Mouse (Mus musculus) right cerebral cortex, postnatal 36 days (tissue): ENCODE results near the gene Nebl.
"Not testable (repeated sequence)": the region's sequence is repeated elsewhere in the genome, so short reads cannot be mapped to it uniquely, and the experiment has no call there.

ENCODE experiments used
- DNase-seq, 2 experiments: peaks; one replicate each; pipeline ENCODE4 v3.0.0; 2022; ENCODE audit warnings: low spot score in 2 of 2, mixed read lengths in 1 of 2

Nebl gene

DNA sequence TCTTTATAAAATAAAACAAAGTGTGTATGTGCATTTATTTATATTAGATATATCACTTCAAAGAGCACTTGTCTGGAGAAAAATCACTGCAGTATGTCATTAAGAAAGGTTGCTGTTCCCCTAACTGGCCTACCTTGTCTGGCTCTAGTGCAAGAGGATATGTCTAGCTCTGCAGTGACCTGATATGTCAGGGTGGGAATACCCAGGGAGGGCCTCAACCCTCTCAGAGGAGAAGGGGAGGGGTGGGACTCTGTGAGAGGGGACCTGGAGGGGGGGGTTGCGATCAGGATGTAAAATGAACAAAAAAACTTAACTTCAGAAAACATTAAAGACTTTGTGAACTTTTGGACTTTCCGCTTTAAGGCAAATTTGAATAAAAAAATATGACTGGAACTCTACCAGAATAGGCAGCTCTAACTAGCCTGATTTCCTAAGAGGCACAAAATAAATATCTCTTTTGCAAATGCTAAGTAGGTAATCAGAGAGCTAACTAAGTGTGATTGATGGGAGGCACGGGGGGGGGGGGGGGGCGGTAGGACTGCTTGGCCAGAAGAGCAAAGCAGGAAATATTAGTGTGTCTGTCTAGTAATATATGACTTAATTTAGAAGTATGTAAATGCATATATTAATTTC is 325.2 kb downstream of the Nebl start:
- no peak for DNase-seq

DNA sequence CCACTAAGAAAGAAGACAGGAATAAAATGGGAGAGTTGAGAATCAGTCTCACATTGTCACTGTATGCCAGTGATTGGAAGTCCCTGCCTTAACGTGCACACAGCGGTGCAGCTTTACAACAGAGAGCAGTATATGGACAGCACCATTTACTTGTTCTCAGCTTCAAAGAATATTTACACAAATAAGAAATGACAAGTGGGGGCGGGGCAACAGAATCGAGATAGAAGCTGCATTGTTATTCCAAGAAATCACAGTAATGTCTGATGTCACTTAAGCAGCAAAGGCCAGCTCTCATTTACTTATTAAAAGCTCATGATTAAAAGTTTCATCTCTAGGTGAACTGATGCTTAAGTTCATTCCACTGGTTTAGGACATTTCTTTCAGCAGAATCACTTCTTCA is 328.8 kb downstream of the Nebl start:
- no peak for DNase-seq

DNA sequence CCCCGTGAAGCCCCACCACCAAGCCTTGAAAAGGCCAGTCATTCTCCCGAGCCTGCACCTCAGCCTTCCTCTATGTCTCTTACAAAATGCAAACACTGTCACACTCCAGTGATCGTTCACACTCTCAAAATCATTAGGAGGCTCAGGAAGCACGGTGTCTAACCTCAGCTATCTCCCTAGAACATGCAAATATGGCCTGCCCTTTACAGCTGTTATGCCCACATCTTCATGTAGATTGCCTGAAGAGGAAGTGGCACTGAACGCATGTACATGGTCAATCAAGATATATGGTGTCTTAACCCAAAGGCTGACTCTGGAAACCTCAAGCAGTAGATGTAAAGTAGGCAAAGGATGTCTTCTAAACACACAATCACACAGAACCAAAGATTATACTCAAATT is 335.0 kb downstream of the Nebl start:
- no peak for DNase-seq

DNA sequence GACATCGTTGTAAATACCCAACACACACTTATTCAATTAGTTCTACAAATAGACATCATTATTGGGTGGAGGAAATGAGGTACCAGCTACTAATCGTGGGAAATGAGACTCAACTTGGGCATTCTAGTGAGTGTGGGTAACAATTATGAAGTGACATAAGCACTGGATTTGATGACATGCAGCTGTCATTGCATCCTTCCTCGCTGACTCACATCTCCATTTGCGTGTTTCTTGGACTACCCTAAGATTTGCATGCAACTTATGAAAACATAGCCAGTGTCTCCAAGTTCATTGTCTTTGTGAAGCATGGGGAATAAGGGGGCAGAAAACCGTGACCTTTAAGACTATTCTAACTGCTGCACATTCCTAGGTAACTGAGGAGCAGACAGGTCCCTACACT is 339.9 kb downstream of the Nebl start:
- no peak for DNase-seq

DNA sequence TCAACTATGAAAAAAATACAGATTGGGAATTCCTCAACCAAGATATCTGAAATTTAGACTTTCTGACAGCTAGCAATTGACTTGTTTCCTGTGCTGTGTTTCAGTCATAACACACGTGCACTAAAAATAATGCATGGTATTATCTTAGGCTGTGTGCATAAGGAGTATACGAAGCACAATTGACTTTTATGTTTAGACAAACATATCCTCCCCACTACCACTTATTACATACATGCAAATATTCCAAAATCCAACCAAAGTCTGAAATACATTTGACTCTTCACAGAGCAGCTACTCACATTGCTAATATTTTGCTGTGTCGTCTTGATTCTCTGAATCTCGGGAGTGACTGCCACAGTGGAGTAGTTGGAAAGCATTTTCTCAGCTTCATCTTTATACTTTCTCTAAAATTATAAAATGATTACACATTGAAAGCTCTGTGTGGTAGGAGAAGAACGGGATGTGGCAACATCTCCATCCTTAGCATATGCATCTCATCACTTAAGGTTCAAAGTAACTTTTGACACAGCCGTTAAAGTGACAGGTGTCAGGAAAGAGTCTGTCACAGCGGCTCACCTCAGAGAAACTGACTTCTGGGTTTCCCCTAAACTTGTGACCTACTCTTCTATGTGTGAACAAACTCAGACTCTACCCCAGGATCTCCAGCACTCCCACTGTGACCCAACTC is 340.6 kb downstream of the Nebl start:
- DNase-seq, result no peak

DNA sequence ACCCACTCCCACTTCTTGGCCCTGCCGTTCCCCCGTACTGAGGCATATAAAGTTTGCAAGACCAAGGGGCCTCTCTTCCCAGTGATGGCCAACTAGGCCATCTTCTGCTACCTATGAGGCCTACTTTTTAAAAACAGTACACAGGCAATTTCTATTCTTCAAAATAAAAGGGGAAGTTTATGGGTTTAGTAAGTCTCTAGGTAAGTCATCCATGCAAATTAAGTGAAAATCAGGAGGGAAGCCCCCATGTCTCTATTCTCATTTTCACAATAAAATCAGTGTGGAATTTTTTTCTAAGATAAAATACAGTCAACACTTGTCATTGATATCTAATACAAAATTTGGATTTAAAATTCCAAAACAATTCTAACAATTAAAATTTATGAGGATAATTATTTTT is 341.4 kb downstream of the Nebl start:
- no peak for DNase-seq

DNA sequence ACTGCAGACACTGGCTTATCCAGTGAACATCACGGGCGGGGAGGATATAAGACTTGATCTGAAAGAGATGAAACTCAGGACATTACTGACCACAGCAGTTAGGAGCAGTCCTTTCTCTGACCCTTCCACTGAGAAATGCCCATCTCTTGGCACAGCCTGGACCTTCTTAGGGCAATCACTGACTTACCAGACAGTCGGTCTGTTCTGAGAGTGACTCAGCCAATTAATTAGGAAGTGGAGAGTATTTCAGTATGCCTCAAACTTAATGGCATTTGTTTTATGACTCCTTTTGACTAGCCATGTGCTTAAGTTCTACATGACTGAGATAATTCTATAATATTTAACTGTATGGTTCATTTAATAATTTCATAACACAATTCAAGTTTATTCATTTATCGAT is 341.9 kb downstream of the Nebl start:
- no peak for DNase-seq

DNA sequence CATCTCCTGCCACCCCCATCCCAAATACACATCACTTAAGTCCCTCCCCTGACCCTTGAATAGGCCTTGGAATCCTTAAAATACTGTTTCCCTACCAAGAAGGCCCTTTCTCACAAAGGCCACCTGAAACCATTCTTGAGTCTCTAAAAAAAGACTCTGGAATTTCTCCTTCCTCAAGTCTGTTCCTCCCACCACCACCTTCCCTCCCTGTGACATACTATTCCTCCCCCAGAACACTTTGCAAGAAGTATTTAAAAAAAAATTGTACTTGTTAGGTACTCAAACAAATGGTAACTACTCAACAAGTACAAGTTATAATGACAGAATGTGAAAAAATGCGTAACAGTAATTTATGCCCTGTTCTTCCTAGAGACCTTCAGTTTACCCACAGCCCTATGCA is 349.0 kb downstream of the Nebl start:
- DNase-seq, result peak in 1 of 2 experiments; percentile 5

DNA sequence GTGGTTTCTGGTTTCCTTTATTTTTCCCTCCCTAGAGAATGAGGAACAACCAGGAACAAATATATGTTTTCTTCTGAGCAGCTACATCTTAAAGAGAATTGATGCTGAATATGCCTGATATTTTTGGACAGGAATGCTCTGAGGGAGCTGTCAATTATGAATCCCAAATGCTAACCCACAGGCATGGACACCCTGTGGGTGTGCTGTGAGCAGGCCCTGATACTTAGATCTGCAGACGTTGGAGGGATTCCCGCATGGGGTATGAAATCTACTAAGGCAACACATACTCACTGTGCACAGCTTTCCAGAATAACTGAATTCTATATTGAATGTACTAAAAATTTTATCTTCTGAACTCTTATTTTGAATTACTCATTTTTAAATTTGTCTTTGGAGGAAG is 355.3 kb downstream of the Nebl start:
- DNase-seq, result peak in 1 of 2 experiments; percentile 8

DNA sequence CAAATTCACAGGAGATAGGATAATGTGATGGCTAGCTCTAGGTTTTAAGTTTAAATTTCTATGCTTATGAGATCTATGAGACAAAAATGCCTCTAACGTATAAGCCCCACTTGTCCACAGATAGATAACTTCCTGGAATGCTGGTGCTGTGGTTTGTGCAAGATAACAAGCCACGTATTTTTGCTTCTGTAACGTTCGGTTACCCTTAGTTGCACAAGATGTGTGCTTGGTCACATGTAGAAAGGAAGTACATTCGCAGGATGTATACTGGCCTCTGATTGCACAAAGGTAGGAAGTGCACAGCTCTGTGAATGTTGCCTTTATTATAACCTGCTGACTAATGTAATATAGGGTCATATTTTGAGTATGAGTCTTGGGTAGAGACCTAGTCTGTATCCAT is 365.6 kb downstream of the Nebl start:
- no peak for DNase-seq

DNA sequence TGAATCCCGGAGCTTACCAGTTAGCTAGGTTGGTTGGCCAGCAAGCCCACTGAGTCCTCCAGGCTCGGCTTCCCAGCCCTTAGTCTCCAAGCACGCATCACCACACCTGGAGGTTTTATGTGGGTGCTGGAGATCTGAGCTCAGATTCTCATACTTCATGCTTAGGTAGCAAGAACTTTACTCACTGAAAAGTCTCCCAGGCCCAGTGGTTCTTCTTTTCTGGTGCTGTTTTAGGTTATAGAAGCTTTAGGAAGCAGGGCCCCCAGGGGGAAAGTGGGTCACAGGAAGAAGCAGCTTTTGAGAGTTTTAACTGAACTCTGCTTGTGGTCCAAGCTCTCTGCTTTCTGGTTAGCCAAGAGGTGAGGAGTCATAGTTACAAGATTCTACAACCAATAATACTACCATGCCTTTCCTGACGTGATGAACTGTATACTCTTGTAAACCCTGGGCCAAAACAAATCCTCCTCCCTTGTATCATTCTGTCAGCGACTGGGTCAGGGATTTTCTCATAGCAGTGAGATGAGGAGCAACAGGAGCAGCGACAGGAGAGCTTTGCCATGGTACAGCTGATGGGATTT is 366.2 kb downstream of the Nebl start:
- DNase-seq, result no peak

DNA sequence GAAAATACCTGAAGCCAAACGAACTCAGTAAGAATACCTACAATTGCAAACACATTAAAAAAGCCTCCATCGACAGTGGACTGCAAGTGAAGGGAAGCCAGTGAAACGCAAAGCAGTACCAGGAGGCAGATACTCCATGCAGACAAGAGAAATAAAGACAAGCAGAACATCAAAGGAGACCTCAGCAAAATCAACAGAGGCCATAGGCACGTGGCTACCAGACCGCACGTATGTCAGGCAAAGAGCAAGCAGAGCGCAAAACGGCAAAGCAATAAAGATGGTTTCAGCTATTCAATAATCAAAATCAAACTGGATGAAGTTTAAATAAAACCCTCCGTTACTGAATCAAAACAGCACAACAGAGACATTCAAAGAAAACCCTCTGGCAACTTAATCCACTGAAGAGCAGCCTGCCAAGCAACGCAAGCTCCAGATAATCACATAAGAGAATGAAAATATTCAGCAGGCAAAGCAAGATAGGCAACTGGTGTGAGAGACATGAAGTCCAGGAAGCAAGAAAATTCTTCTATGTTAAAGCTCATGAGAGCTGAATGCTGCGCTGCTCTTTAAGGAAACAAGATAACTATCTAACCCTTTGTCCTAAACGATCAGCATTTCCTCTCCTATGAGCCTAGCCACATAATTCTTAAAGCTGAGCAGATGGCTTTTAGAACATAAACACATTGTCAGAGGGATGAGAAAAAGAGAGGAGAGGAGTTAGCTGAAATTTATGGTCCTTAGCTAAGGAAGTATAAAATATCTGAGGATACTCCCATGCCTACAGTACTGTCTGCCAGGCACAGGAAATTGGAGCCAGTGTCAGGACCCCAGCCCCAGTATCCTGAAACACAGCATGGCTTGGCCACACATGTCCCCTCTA is 367.7 kb downstream of the Nebl start:
- no peak for DNase-seq

DNA sequence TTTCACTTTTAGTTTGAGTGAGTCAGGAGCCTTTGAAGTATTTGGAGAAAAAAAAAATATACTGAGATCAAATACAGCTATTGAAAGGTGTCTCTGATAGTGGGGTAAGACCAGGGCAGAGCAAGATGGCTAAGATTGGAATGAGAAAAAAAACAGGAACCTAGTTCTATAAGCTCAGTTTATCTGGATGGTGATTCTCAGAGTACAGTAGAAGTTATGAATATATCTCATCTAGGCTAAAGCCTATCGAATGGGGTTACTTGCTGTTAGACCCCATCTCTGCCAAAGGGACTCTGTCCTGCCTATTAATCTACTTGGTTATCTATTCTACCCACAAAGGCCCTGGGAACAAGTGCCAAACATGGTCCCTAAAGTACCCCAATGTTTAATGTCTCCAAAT is 369.1 kb downstream of the Nebl start:
- no peak for DNase-seq

DNA sequence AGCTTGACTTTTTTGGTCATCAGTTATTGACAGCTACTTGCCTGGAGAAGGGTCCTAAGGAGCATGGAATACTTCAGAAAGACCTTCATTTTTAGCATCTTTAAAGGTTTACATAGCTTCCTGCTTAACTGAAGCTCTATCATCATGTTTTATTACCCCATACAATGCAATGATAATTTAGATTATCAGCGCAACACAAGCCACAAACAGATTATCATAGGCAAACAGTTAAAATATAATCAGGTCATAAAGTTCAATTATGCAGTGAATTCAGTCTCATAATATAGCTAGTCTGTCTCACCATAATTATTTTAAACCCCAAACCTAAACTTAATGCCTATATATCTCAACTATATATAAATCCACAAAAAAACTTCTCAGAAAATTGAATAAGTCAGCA is 386.6 kb downstream of the Nebl start:
- DNase-seq, result no peak

DNA sequence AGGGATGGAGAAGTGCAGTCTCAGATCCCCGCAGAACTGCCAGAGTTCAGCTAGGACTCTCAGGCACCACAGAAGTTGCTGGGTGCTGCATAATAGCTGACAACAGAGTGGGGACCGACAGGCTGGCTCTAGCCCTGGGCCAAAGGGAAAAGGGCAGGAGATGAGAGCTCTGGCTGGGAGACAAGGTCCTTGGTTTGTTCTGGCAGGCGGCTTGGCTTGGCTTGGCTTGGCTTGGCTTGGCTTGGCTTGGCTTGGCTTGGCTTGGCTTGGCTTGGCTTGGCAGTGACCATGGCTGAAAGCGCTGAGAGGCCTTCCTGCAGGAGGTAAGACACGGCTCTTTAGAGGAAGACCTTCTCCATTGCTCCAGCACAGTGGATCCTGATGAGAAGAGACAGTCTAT is 395.8 kb downstream of the Nebl start:
- DNase-seq, result peak; percentile 1 to 16

DNA sequence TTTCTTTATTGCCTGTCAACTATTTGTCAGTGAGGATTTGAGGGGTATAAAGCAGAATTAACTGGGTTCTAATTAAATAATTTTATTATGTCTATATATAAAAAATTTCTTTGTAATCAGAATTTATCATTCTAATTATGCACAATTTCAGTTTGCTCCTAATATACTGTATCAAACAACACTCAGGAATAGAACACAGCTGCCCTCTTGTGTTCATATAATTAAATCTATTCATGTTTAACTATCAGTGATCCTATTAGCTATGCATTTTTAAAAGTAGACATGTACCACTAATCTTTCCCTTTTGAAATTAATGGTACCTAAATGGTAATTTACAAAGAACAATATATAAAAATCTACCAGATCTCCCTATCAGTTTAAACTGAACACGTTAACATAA is 404.7 kb downstream of the Nebl start:
- DNase-seq, result no peak

DNA sequence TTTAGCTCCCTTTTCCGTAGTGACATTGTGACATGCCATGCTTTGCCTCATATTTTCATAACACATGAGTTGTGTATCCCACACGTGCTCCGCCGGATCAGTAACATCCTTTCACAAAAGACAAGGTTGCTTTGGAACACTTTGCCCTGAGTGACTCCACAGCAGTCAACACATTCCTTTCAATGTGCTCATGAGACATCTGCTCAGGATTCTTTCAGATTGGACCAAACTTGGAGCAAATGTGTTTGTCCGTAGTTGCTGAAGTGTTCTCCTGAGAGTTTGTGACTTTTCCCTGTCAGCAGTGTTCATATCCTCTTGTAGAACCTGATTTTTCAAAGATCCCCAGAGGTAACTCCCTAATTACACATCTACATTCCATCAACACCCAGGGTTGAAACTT is 414.4 kb downstream of the Nebl start:
- no peak for DNase-seq

DNA sequence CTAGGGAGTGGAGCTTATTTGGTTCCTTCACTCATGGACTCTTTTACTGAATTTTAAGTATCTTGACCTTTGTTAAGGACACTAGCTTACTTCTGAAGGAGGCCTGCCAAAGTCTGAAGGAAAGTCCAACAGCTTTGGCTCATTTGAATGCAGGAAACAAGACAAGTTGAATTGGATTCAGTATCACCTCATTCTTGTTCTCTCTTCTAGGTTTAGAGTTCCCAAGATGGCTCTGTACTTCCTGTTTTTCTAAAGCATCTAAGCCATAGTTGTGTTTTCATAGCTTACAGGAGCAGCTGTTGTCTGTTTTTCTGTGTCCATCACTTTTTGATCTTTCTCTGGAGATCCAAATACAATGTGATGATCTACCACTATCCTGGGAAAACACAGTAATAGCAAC is 429.9 kb downstream of the Nebl start:
- no peak for DNase-seq

DNA sequence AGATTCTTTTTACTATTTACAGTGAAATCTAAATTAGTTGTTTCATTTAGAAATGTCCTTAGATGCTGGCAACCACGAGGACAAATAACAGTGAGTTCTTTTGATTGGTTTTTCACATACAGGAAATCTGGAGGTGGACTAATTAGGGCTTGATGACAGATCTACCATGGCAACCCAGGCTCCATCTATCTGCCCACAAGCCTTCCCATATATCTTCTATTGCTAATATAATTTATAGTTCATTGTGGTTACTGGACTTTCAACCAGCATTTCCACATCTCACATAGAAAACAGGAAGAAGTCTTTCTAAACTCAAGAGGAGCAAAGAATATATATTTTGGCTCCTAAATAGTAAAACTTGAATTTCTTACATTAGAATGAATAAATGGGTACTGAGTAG is 433.8 kb downstream of the Nebl start:
- DNase-seq, result no peak

DNA sequence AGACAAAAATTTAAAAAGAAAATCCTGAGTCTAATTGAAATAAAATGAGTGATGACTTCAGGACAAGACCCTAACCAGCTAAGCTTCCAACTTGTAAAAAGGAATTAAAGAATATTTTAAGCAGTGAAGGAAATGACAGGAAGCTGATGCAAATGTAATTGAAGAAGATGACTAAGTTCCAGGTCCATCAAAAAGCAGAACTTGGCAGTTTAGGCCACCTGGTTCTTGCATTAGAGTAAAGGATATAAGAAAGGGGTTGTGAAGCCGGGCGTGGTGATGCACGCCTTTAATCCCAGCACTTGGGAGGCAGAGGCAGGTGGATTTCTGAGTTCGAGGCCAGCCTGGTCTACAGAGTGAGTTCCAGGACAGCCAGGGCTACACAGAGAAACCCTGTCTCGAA is 436.0 kb downstream of the Nebl start:
- DNase-seq, result not testable (repeated sequence)
